Mouse (Mus musculus): ENCODE results near the gene Rnf11. TPM values are rescaled to one million over a fixed set of nuclear protein-coding genes. Genes with fewer than 3 reads are reported as not detected.

Gene Rnf11
- polyA plus RNA-seq, 1 experiment from 2014 or later: 51.7 TPM

DNA sequence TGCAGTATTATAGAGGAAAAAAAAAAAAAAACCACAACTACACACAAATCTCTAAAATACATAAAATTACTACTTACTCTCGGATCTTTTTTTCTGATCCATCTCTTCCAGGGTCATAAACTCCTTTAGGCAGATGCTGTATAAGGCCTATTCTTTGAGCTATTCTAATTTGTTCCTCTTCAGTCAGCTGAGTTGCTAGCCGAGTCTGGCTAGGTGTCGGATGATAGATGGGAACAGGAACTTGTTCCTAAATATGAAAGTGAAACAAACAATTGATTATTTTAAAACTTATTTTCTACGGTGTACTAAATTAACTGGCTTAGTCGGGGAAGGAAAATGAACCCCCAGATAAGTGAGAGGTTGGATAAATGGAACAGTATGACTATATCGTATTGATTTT lies 27.7 kb downstream of the Rnf11 start:
- H3K9ac ChIP-seq (replicated peaks; ENCODE audit: low read depth): no peak overlapping the region
- no peak overlapping the region for H3K4me2 ChIP-seq (replicated peaks; ENCODE audit: low read depth, low read length)
- H3K4me3 ChIP-seq (ENCODE audit: low read depth, low read length): no peak overlapping the region
- H3K27me3 ChIP-seq (replicated peaks; ENCODE audit: insufficient read depth, low read length): no peaks in the 10 kb centered on the region
- no peak for TF ChIP-seq EP300 (IDR thresholded peaks at IDR 0.05)
- TF ChIP-seq CTCF (IDR thresholded peaks at IDR 0.05): no peak
- peaks cover 4% of the 10 kb centered on the region; the same call in 1 of the 2 replicates for H3K36me3 ChIP-seq (ENCODE audit: insufficient read depth, low read length)
- no peaks in the 10 kb centered on the region for H3K9me3 ChIP-seq (ENCODE audit: low read length)
- 71% methylated on average over 6 of the region's 6 CpGs for WGBS
- no peak for DNase-seq (ENCODE audit: low spot score)
- no peaks in the 10 kb centered on the region; the same call in 1 of the 2 replicates for H3K4me1 ChIP-seq (ENCODE audit: insufficient read depth, low read depth, low read length)
- H3K27ac ChIP-seq (ENCODE audit: low read length): no peak overlapping the region
- ATAC-seq: no peak

DNA sequence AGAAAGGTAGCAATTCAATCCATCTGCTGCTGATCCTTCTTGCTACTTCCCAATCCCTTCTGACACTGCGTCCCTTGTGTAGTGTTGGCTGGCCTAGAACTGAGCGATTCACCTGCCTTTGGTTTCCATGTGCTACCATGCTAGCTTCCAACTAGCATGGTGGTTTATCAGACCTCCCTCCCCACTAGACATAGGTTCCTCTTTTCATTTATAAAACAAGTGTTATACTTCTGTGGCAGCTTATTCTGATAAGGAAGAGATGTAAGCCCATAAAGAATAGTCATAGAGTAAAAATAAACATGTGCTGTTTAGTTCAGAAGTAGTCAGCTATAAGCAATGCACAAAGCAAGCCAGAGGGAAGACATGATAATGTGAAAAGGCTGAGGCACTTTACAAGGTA lies 36.0 kb downstream of the Rnf11 start:
- Histone ChIP-seq H3K36me3 (ENCODE audit: insufficient read depth, low read length) (no peaks in the 10 kb centered on the region), H3K9me3 (ENCODE audit: low read length) (no peaks in the 10 kb centered on the region), H3K4me3 (ENCODE audit: low read depth, low read length) (no peak overlapping the region), H3K27me3 (replicated peaks; ENCODE audit: insufficient read depth, low read length) (no peaks in the 10 kb centered on the region), H3K27ac (ENCODE audit: low read length) (no peak overlapping the region), H3K4me2 (replicated peaks; ENCODE audit: low read depth, low read length) (no peak overlapping the region), H3K4me1 (ENCODE audit: insufficient read depth, low read depth, low read length) (no peaks in the 10 kb centered on the region), H3K9ac (replicated peaks; ENCODE audit: low read depth) (no peak overlapping the region)
- 95% methylated on average over 2 of the region's 2 CpGs for WGBS
- ATAC-seq: no peak
- DNase-seq (ENCODE audit: low spot score): no peak
- TF ChIP-seq EP300 (IDR thresholded peaks at IDR 0.05): no peak
- TF ChIP-seq CTCF (IDR thresholded peaks at IDR 0.05): no peak

DNA sequence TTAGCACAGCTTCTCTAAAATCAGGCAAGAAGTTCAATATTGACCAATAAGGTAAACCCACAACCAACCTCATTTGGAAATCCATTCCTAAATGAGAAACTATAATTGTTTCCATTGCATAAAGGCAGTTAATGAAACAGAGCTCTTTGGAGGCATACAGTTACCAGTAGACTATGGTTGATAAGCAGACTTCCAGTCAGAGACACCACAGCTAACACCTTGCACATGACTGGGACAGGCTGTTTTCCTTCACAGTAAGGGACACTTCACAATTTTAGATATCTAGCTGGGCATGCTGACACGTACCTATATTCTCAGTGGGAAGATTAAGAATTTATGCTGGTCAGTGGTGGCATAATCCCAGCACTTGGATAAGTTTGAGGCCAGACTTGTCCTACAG lies 38.6 kb downstream of the Rnf11 start:
- H3K4me2 ChIP-seq (replicated peaks; ENCODE audit: low read depth, low read length): no peak overlapping the region
- no peak for DNase-seq (ENCODE audit: low spot score)
- H3K4me3 ChIP-seq (ENCODE audit: low read depth, low read length): no peak overlapping the region
- H3K27me3 ChIP-seq (replicated peaks; ENCODE audit: insufficient read depth, low read length): no peaks in the 10 kb centered on the region
- 76% methylated on average over 1 of the region's 1 CpGs for WGBS
- TF ChIP-seq EP300 (IDR thresholded peaks at IDR 0.05) (no peak), CTCF (IDR thresholded peaks at IDR 0.05) (no peak)
- ATAC-seq: no peak
- H3K36me3 ChIP-seq (ENCODE audit: insufficient read depth, low read length): no peaks in the 10 kb centered on the region
- no peaks in the 10 kb centered on the region for H3K9me3 ChIP-seq (ENCODE audit: low read length)
- no peak overlapping the region for H3K27ac ChIP-seq (ENCODE audit: low read length)
- no peaks in the 10 kb centered on the region for H3K4me1 ChIP-seq (ENCODE audit: insufficient read depth, low read depth, low read length)
- no peak overlapping the region for H3K9ac ChIP-seq (replicated peaks; ENCODE audit: low read depth)

DNA sequence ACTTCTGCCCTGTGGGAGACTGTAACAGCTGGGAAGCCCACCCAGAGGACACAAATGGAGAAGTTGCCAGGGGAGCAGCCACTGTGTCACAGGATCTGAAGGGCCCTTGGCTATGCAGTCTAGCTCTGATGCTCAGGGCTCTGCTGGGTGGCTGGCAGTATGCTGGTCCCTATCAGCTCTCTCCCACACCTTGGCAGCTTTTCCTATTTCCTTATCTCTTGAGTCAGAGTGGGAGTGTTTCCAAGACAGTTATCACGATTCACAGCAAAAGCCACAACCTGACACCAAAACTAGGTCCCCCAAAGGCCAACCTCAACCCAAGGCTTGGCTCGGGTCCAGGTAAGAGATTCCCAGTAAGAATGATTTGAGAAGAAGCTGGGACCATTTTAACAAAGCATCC lies 39.1 kb downstream of the Rnf11 start:
- WGBS: 52% methylated on average over 2 of the region's 2 CpGs
- H3K4me2 ChIP-seq (replicated peaks; ENCODE audit: low read depth, low read length): no peak overlapping the region
- no peak overlapping the region for H3K27ac ChIP-seq (ENCODE audit: low read length)
- no peak overlapping the region for H3K9ac ChIP-seq (replicated peaks; ENCODE audit: low read depth)
- no peak for DNase-seq (ENCODE audit: low spot score)
- H3K4me3 ChIP-seq (ENCODE audit: low read depth, low read length): no peak overlapping the region
- H3K27me3 ChIP-seq (replicated peaks; ENCODE audit: insufficient read depth, low read length): no peaks in the 10 kb centered on the region
- H3K4me1 ChIP-seq (ENCODE audit: insufficient read depth, low read depth, low read length): no peaks in the 10 kb centered on the region
- ATAC-seq: peak; percentile 33; the same call in 1 of the 2 replicates
- H3K9me3 ChIP-seq (ENCODE audit: low read length): no peaks in the 10 kb centered on the region
- no peaks in the 10 kb centered on the region for H3K36me3 ChIP-seq (ENCODE audit: insufficient read depth, low read length)
- no peak for TF ChIP-seq CTCF (IDR thresholded peaks at IDR 0.05)
- TF ChIP-seq EP300 (IDR thresholded peaks at IDR 0.05): no peak

DNA sequence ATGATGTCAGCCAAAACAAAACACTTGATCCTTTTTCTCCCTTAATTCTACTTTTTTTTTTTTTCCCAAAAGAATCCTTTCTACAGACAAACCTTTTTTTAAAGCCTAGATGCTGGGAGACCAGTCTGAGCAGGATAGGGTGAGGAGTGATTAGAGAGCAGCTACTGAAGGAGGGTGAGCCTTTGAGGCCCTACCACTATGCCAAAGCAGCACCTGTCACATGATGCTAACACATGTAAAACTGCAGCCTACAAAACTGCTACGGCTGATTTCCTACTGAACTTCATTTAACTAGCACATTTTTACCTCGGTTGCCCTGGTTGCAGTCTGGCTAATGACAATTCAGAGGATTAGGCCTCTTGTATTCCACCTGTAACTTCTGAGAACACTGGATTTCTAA lies 39.6 kb downstream of the Rnf11 start:
- H3K4me1 ChIP-seq (ENCODE audit: insufficient read depth, low read depth, low read length): no peaks in the 10 kb centered on the region
- DNase-seq (ENCODE audit: low spot score) (no peak), ATAC-seq (no peak)
- no peaks in the 10 kb centered on the region for H3K36me3 ChIP-seq (ENCODE audit: insufficient read depth, low read length)
- no peaks in the 10 kb centered on the region for H3K27me3 ChIP-seq (replicated peaks; ENCODE audit: insufficient read depth, low read length)
- no peak overlapping the region for H3K4me3 ChIP-seq (ENCODE audit: low read depth, low read length)
- no peak overlapping the region for H3K4me2 ChIP-seq (replicated peaks; ENCODE audit: low read depth, low read length)
- no peak overlapping the region for H3K9ac ChIP-seq (replicated peaks; ENCODE audit: low read depth)
- H3K9me3 ChIP-seq (ENCODE audit: low read length): no peaks in the 10 kb centered on the region
- no peak for TF ChIP-seq CTCF (IDR thresholded peaks at IDR 0.05)
- TF ChIP-seq EP300 (IDR thresholded peaks at IDR 0.05): no peak
- 73% methylated on average over 2 of the region's 2 CpGs for WGBS
- H3K27ac ChIP-seq (ENCODE audit: low read length): no peak overlapping the region

- TF ChIP-seq EP300 (IDR thresholded peaks at IDR 0.05) (no peak), CTCF (IDR thresholded peaks at IDR 0.05) (no peak)
- no peaks in the 10 kb centered on the region for H3K9me3 ChIP-seq (ENCODE audit: low read length)
- no peaks in the 10 kb centered on the region for H3K36me3 ChIP-seq (ENCODE audit: insufficient read depth, low read length)
- no peak overlapping the region for H3K4me2 ChIP-seq (replicated peaks; ENCODE audit: low read depth, low read length)
- H3K9ac ChIP-seq (replicated peaks; ENCODE audit: low read depth): no peak overlapping the region
- ATAC-seq (no peak), DNase-seq (ENCODE audit: low spot score) (no peak)
- no peak overlapping the region for H3K27ac ChIP-seq (ENCODE audit: low read length)
- no peaks in the 10 kb centered on the region for H3K4me1 ChIP-seq (ENCODE audit: insufficient read depth, low read depth, low read length)
- WGBS: 75% methylated on average over 6 of the region's 6 CpGs
- H3K27me3 ChIP-seq (replicated peaks; ENCODE audit: insufficient read depth, low read length): no peaks in the 10 kb centered on the region
- no peak overlapping the region for H3K4me3 ChIP-seq (ENCODE audit: low read depth, low read length)
Observed at GRCm38 (mm10) chr4:109444471-109444870, 40.1 kb downstream of the Rnf11 start.

DNA sequence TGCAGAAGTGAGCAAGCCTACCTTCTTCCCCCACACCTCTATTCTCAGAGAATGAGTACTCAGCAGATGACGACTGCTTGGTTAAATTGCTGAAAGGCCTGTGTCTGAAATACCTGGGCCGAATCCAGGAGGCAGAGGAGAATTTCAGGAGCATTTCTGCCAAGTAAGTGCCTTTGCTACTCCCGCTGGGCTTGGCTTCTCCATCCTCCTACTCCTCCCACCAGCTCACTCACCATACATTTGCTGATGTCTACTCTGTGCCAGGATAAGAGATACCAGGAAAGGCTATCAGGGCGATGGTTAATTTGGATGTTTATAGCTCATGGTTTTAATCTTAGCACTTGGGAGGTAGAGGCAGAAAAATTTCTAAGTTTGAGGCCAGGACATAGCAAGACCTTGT lies 41.9 kb downstream of the Rnf11 start:
- Histone ChIP-seq H3K27me3 (replicated peaks; ENCODE audit: insufficient read depth, low read length) (no peaks in the 10 kb centered on the region), H3K4me3 (ENCODE audit: low read depth, low read length) (no peak overlapping the region), H3K27ac (ENCODE audit: low read length) (no peak overlapping the region), H3K36me3 (ENCODE audit: insufficient read depth, low read length) (no peaks in the 10 kb centered on the region), H3K9ac (replicated peaks; ENCODE audit: low read depth) (no peak overlapping the region), H3K9me3 (ENCODE audit: low read length) (no peaks in the 10 kb centered on the region), H3K4me1 (ENCODE audit: insufficient read depth, low read depth, low read length) (no peaks in the 10 kb centered on the region), H3K4me2 (replicated peaks; ENCODE audit: low read depth, low read length) (no peak overlapping the region)
- 74% methylated on average over 4 of the region's 4 CpGs for WGBS
- ATAC-seq: no peak
- no peak for DNase-seq (ENCODE audit: low spot score)
- TF ChIP-seq EP300 (IDR thresholded peaks at IDR 0.05) (no peak), CTCF (IDR thresholded peaks at IDR 0.05) (no peak)
